Mouse (Mus musculus) limb, embryonic 12.5 days (tissue): ENCODE data around the gene Noc4l. TPM values are rescaled to one million over a fixed set of nuclear protein-coding genes. Genes with fewer than 3 reads are reported as not detected.
A peak's percentile ranks its signal among the peaks of the same experiment; 100 is the strongest.

ENCODE experiments used
- ATAC-seq: fragments of 200-750 bp; cut with Nextera tagmentation; 2 replicates; pipeline ENCODE4 v1.8.0; 2017; ENCODE audit warnings: low read depth, moderate TSS enrichment; ENCODE audit not compliant: insufficient number of reproducible peaks, insufficient read depth, low FRiP score, low TSS enrichment
- H3K27ac ChIP-seq: fragments of 300-500 bp; sonication (generic); 2 replicates; pipeline ENCODE4 v1.5.1; 2016; ENCODE audit warnings: mild to moderate bottlenecking, moderate library complexity
- H3K27me3 ChIP-seq: fragments of 300-500 bp; sonication (generic); 2 replicates; pipeline ENCODE4 v1.6.1; 2016; ENCODE audit warnings: mild to moderate bottlenecking, moderate library complexity
- H3K36me3 ChIP-seq: fragments of 300-500 bp; sonication (generic); 2 replicates; pipeline ENCODE4 v1.6.1; 2016; ENCODE audit warnings: mild to moderate bottlenecking, moderate library complexity
- H3K4me1 ChIP-seq: fragments of 300-500 bp; sonication (generic); replicated peaks from 2 replicates; pipeline ENCODE4 v1.6.1; 2016
- H3K4me2 ChIP-seq: fragments of 300-500 bp; sonication (generic); 2 replicates; pipeline ENCODE4 v1.6.1; 2016; ENCODE audit warnings: mild to moderate bottlenecking, moderate library complexity
- H3K4me3 ChIP-seq: fragments of 300-500 bp; sonication (generic); replicated peaks from 2 replicates; pipeline ENCODE4 v1.5.1; 2016; ENCODE audit warnings: mild to moderate bottlenecking
- H3K9ac ChIP-seq: fragments of 300-500 bp; sonication (generic); replicated peaks from 2 replicates; pipeline ENCODE4 v1.6.1; 2016; ENCODE audit warnings: mild to moderate bottlenecking, moderate library complexity
- H3K9me3 ChIP-seq: fragments of 300-500 bp; sonication (generic); 2 replicates; pipeline ENCODE4 v1.6.1; 2016; ENCODE audit warnings: mild to moderate bottlenecking, moderate library complexity
- WGBS: fragments of 180-500 bp; shearing (Covaris S2); methylation state at CpG from one replicate; pipeline ENCODE4 v1.1.7; 2016; 5-methylcytosine and 5-hydroxymethylcytosine counted together
- polyA plus RNA-seq: library from polyadenylated mRNA; unstranded; fragments of >200 nt; fragmentation: Nextera tagmentation; extraction: Ambion mirVana; gene quantifications from 2 replicates; pipeline ENCODE4 v1.2.1, GENCODE M21; 2016

Gene Noc4l
- 57.1 and 60.5 TPM in 2 replicates for polyA plus RNA-seq

DNA sequence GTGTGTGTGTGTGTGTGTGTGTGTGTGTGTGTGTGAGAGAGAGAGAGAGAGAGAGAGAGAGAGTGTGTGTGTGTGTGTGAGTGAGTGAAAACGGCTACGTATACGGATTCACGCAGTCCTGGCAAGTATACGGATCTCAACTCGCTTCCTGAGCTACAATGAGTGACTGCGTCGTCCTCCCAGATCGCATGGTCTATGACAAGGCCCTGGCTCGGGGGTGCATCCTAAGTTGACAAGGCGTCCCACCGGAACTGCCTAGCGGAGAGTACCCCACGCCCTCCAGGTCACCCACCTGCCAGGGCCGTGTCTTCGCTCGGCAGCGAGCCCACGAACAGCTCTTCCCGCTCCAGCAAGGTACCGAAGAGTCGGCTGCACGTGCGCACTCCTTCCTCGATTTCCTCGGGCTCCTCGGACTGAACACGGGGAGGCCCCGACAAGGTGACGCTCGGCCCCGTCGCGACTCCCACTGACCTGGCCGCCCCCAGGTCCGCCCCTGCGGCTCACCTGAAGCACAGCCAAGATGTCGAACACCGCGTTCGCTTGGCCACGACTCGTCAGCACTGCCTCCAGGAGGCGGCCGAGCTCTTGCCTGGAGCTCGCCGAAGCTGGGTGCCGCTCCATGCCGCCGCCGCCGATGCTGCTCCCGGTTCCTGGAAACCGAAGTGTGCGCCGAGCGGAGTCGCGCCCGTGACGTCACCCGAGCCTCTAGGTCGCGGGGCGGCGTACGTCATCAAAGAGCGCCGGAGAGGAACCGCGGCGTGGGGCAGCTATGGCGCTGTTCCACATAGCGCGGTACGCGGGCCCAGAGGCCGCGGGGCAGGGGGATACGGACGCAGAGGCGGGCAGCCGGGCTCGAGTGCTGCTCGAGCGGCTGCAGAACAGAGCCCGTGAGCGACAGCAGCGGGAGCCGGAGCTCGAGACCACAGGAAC lies at the start of gene Noc4l, which contains the start of gene Ddx51:
Noc4l (minus strand) TSS at position 699 of the 930 bp plus-strand sequence.
Ddx51 (plus strand) TSS at position 733 of the 930 bp plus-strand sequence.
- under 1% methylated on average over 91 of the region's 91 CpGs for WGBS
- H3K9me3 ChIP-seq, result no peaks in the 10 kb centered on the region
- H3K27ac ChIP-seq, result 0 out of 2 replicates have a peak within 1 kb of the TSS, but pooled peaks have one; percentile 23
- peaks cover 15% of the 10 kb centered on the region for H3K4me1 ChIP-seq
- H3K9ac ChIP-seq, result peak within 1 kb of the TSS; percentile 83
- H3K36me3 ChIP-seq, result peaks cover 73% of the 10 kb centered on the region
- no peaks in the 10 kb centered on the region for H3K27me3 ChIP-seq
- H3K4me3 ChIP-seq, result peak within 1 kb of the TSS; percentile 94
- peak; percentile 77 for ATAC-seq
- peak within 1 kb of the TSS; percentile 93 for H3K4me2 ChIP-seq

DNA sequence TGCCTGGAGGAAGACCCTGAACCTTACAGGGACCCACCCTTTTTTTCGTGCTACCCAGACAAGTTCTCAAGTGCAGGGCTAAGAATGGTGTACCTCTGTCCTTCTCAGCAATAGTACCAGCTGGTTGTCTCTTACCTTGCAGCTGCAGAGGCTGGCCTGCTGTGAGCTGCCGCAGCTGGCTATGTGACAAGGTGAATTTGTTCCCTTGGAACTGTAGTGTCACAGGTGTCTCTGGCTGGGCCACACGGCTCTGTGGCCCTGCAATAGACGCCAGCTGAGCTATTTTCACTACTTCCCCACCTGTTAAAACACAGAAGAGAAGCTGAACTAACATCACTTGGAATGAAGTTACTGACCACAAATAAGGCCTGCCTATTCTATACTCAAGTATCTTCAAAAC lies 45.4 kb upstream of the Noc4l start:
- 89% methylated on average over 4 of the region's 4 CpGs for WGBS

DNA sequence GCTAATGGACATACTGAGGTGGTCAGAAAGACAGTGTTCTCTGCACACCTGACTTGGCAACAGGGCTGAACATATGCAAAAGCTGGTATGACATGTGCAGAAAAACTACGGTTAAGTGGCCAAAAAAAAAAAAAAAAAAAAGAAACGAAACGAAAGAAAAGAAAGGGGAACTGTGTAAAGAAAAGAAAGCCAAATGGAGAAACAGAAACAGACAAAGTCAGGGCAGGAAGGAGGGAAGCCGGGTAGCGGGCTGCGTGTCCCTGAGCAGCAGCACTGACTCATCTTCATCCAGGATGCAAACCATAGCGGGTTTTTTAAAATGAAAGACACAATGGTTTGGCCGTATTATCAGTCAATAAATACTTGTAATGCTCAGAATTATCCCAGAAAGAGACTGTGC lies 28.8 kb upstream of the Noc4l start:
- peaks cover 93% of the 10 kb centered on the region for H3K36me3 ChIP-seq
- no peak overlapping the region for H3K27ac ChIP-seq
- H3K9ac ChIP-seq, result no peak overlapping the region
- no peaks in the 10 kb centered on the region for H3K27me3 ChIP-seq
- no peak for ATAC-seq
- 93% methylated on average over 8 of the region's 8 CpGs for WGBS
- no peaks in the 10 kb centered on the region for H3K9me3 ChIP-seq
- H3K4me3 ChIP-seq, result no peak overlapping the region
- H3K4me2 ChIP-seq, result no peak overlapping the region
- H3K4me1 ChIP-seq, result no peaks in the 10 kb centered on the region

More for the DNA sequence above, 45.4 kb upstream of the Noc4l start:
- Histone ChIP-seq H3K4me2 (no peak overlapping the region), H3K4me3 (no peak overlapping the region), H3K4me1 (no peaks in the 10 kb centered on the region), H3K27me3 (no peaks in the 10 kb centered on the region), H3K9me3 (no peaks in the 10 kb centered on the region), H3K9ac (no peak overlapping the region), H3K27ac (no peak overlapping the region), H3K36me3 (peaks cover 95% of the 10 kb centered on the region)
- no peak for ATAC-seq

DNA sequence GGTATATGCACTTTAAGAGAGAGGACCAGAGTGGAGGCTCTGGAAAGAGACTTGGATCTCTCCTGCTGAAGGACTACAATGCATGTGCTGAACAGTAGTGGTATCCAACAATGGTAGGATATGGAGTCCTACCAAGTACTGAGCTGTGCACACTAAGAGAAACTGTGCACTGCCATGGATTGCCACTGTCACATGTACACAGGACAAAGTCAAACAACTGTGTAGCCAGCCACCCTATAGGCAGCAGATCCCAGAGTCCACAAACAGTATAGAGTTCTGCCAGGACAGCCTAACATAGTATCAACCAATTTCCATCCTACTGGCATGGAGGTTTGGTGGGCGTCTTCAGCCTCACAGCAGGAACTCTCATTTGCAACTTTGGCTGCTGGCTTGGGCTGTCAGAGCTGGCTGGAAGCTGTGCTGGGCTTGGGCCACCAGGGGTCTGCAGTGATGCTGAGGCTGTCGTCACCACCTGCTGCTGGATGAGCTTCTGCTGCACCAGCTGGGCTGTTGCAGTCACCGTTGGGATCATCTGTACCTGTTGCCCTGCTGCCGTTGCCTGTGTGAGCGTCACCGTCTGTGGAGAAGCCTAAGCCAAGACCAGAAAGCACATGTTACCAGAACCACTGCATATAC lies 12.4 kb upstream of the Noc4l start:
- no peak for ATAC-seq
- no peaks in the 10 kb centered on the region for H3K4me1 ChIP-seq
- no peak overlapping the region for H3K4me2 ChIP-seq
- no peak overlapping the region for H3K4me3 ChIP-seq
- H3K27ac ChIP-seq, result no peak overlapping the region
- no peak overlapping the region for H3K9ac ChIP-seq
- no peaks in the 10 kb centered on the region for H3K9me3 ChIP-seq
- no peaks in the 10 kb centered on the region for H3K27me3 ChIP-seq
- 68% methylated on average over 6 of the region's 6 CpGs for WGBS
- H3K36me3 ChIP-seq, result peaks cover 91% of the 10 kb centered on the region

DNA sequence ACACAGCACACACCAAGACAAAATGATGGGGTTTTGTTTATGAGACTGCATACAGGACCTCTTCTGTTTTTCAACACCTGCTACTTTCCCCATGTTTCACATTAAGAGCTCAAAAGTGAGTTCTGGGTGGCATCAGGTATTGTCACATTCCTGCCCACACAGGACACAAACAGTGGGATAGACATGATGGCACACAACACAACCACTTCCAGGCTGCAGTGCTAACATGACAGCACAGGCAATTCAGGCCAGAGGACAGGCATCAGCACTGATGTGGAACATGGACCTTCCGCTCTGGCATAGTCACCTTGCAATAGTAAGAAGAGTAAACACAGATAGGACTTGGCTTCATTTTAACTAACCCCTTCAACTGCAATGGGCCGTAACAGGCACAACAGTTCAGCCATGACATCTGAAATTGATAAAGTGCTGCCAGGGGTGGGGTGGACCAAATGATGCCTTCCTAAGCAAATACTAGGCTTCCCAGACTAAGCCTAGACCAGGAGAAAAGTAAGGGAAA lies 11.6 kb upstream of the Noc4l start:
- no peaks in the 10 kb centered on the region for H3K9me3 ChIP-seq
- H3K36me3 ChIP-seq, result peaks cover 91% of the 10 kb centered on the region
- H3K9ac ChIP-seq, result no peak overlapping the region
- ATAC-seq, result no peak
- WGBS, result 92% methylated on average over 2 of the region's 2 CpGs
- H3K27me3 ChIP-seq, result no peaks in the 10 kb centered on the region
- no peaks in the 10 kb centered on the region for H3K4me1 ChIP-seq
- H3K4me2 ChIP-seq, result no peak overlapping the region
- no peak overlapping the region for H3K27ac ChIP-seq
- H3K4me3 ChIP-seq, result no peak overlapping the region

DNA sequence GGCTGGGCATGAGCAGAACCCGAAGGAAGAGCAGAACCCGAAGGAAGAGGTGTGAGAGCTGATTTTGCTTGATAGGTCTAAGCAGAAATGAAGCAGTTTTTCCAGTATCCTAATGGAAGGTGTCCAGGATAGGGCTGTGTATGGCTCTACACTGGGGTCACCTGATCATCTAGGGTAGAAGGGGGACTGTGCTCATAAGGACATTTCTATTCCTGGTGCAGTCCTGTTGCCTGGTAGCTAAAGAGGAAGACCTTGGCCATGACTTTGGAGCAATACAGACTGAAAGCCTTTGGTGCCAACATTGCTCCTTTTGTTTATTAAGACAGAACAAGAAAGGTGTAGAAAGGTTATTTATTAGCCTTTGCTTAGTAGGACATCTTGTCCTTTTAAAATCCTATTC lies 10.8 kb upstream of the Noc4l start:
- Histone ChIP-seq H3K4me1 (no peaks in the 10 kb centered on the region), H3K9me3 (no peaks in the 10 kb centered on the region), H3K27ac (no peak overlapping the region), H3K36me3 (peaks cover 90% of the 10 kb centered on the region), H3K27me3 (no peaks in the 10 kb centered on the region), H3K4me2 (no peak overlapping the region), H3K9ac (no peak overlapping the region), H3K4me3 (no peak overlapping the region)
- no peak for ATAC-seq
- 91% methylated on average over 2 of the region's 2 CpGs for WGBS

DNA sequence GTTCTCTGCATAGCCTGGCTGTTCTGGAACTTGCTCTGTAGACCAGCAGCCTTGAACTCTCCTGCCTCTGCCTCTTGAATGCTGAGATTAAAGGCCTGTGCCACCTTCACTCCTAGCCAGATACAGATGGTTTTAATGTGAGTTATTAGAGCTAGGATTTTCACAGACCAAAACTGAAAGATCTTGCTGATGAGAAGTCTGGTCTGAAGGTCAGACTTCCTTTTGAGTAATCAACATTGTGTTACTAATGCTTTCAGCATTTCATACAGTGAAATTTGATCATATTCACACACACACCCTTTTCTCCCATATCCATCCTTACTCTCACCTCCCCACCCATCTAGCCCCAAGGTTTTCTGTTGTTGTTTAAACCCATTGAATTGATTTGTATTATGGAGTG lies 6.5 kb upstream of the Noc4l start:
- H3K4me2 ChIP-seq, result no peak overlapping the region
- H3K9me3 ChIP-seq, result no peaks in the 10 kb centered on the region
- no peak overlapping the region for H3K9ac ChIP-seq
- H3K4me1 ChIP-seq, result no peaks in the 10 kb centered on the region
- no peak overlapping the region for H3K27ac ChIP-seq
- ATAC-seq, result no peak
- H3K4me3 ChIP-seq, result no peak overlapping the region
- peaks cover 90% of the 10 kb centered on the region for H3K36me3 ChIP-seq
- no peaks in the 10 kb centered on the region for H3K27me3 ChIP-seq

DNA sequence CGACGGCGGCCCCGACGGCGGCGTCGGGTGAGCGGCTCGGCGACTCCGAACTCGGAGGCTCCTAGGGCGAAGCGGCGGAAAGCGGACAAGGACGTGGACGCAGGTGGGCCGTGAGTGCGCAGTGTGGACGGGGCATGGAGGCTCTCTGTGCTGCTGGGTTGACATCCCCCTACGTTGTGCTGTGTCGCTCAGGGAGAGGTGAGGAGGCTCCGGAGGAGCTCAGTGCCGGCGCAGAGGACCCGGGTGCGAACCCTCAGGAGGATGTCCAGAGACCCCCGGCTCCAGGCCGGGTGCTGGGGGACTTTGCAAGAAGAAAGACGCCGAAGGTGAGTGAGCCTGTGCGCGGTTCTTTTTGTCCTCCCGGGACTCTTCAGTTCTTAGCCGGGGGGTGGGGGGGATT lies 469 bp upstream of the Noc4l start:
- H3K4me1 ChIP-seq, result peaks cover 15% of the 10 kb centered on the region
- H3K4me3 ChIP-seq, result peak overlapping the region; percentile 94
- 0 out of 2 replicates have a peak overlapping the region, but pooled peaks have one; percentile 23 for H3K27ac ChIP-seq
- ATAC-seq, result no peak
- no peaks in the 10 kb centered on the region for H3K27me3 ChIP-seq
- peak overlapping the region; percentile 93 for H3K4me2 ChIP-seq
- H3K36me3 ChIP-seq, result peaks cover 73% of the 10 kb centered on the region
- H3K9ac ChIP-seq, result peak overlapping the region; percentile 83
- H3K9me3 ChIP-seq, result no peaks in the 10 kb centered on the region
- WGBS, result 2% methylated on average over 37 of the region's 37 CpGs

DNA sequence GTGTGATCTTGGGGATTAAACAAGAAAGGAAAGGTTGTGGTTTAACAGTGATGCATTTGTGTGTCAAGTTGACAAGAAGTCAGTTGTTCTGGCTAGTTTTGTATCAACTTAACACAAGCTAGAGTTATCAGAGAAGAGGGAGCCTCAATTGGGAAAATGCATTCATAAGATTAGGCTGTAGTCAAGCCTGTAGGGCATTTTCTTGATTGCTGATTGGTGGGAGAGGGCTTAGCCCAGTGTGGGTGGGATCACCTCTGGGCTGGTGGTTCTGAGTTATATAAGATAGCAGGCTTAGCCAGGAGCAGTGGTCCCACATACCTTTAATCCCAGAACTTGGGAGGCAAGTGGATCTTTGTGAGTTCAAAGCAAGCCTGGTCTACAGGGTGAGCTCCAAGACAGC lies 6.8 kb downstream of the Noc4l start:
- H3K27ac ChIP-seq, result no peak overlapping the region
- H3K4me3 ChIP-seq, result no peak overlapping the region
- no peak overlapping the region for H3K9ac ChIP-seq
- H3K4me1 ChIP-seq, result no peaks in the 10 kb centered on the region
- H3K4me2 ChIP-seq, result no peak overlapping the region
- peaks cover 61% of the 10 kb centered on the region for H3K36me3 ChIP-seq
- no peak for ATAC-seq
- no peaks in the 10 kb centered on the region for H3K9me3 ChIP-seq
- H3K27me3 ChIP-seq, result no peaks in the 10 kb centered on the region

DNA sequence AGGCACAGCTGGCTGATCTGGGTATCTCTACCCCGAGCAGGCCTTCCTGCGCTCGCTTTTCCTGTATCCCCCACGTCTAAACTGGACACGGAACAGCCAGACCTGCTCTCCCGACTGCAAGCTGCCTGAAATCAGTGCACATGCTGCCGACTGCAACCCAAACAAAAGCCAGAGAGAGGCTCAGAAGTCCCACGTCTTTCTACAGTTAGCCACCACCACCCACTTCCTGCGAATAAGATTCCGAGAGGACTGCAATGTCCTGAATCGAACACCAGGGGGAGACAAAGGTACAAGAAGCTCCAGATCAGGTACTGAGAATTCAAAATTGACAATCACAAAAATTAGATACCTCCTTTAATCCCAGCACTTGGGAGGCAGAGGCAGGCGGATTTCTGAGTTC lies 13.8 kb downstream of the Noc4l start:
- H3K4me3 ChIP-seq, result 0 out of 2 replicates have a peak overlapping the region, but pooled peaks have one; percentile 19
- no peaks in the 10 kb centered on the region; the same call in 1 of the 2 replicates for H3K4me1 ChIP-seq
- 0 out of 2 replicates have a peak, but pooled peaks have one; percentile 20 for ATAC-seq
- no peaks in the 10 kb centered on the region for H3K27me3 ChIP-seq
- H3K9me3 ChIP-seq, result no peaks in the 10 kb centered on the region
- H3K4me2 ChIP-seq, result peak overlapping the region; percentile 46
- no peak overlapping the region for H3K27ac ChIP-seq
- 25% methylated on average over 12 of the region's 12 CpGs for WGBS
- H3K9ac ChIP-seq, result peak overlapping the region; percentile 44; the same call in 1 of the 2 replicates
- no peaks in the 10 kb centered on the region for H3K36me3 ChIP-seq
